Mouse (Mus musculus) midbrain, embryonic 13.5 days (tissue): ENCODE results near the gene Arhgef2. TPM values are rescaled to one million over a fixed set of nuclear protein-coding genes. Genes with fewer than 3 reads are reported as not detected.
"Not testable (repeated sequence)": the region's sequence is repeated elsewhere in the genome, so short reads cannot be mapped to it uniquely, and the experiment has no call there.

ENCODE experiments used
- ATAC-seq: fragments of 200-750 bp; cut with Nextera tagmentation; 2 replicates; pipeline ENCODE4 v1.8.0; 2017; ENCODE audit warnings: mild to moderate bottlenecking, moderate TSS enrichment, moderate library complexity
- H3K27ac ChIP-seq: fragments of 300-500 bp; sonication (generic); 2 replicates; pipeline ENCODE4 v1.5.1; 2015; ENCODE audit warnings: inconsistent platforms, mild to moderate bottlenecking, moderate library complexity
- H3K27me3 ChIP-seq: fragments of 300-500 bp; sonication (generic); 2 replicates; pipeline ENCODE4 v1.6.1; 2015; ENCODE audit warnings: mild to moderate bottlenecking, inconsistent platforms
- H3K36me3 ChIP-seq: fragments of 300-500 bp; sonication (generic); 2 replicates; pipeline ENCODE4 v1.6.1; 2015; ENCODE audit warnings: mild to moderate bottlenecking, inconsistent platforms
- H3K4me1 ChIP-seq: fragments of 300-500 bp; sonication (generic); replicated peaks from 2 replicates; pipeline ENCODE4 v1.6.1; 2015; ENCODE audit warnings: inconsistent platforms
- H3K4me2 ChIP-seq: fragments of 300-500 bp; sonication (generic); replicated peaks from 2 replicates; pipeline ENCODE4 v1.6.1; 2015; ENCODE audit warnings: moderate library complexity, mild to moderate bottlenecking, inconsistent platforms
- H3K4me3 ChIP-seq: fragments of 300-500 bp; sonication (generic); replicated peaks from 2 replicates; pipeline ENCODE4 v1.5.1; 2015; ENCODE audit warnings: mild to moderate bottlenecking, inconsistent platforms
- H3K9ac ChIP-seq: fragments of 300-500 bp; sonication (generic); replicated peaks from 2 replicates; pipeline ENCODE4 v1.6.1; 2015; ENCODE audit warnings: mild to moderate bottlenecking, inconsistent platforms
- H3K9me3 ChIP-seq: fragments of 300-500 bp; sonication (generic); 2 replicates; pipeline ENCODE4 v1.6.1; 2016; ENCODE audit warnings: mild to moderate bottlenecking, inconsistent platforms
- WGBS: fragments of 180-500 bp; shearing (Covaris S2); methylation state at CpG from one replicate; pipeline ENCODE4 v1.1.7; 2015; 5-methylcytosine and 5-hydroxymethylcytosine counted together
- polyA plus RNA-seq: library from polyadenylated mRNA; unstranded; fragments of >200 nt; fragmentation: Nextera tagmentation; extraction: Ambion mirVana; gene quantifications from 2 replicates; pipeline ENCODE4 v1.2.1, GENCODE M21; 2015

The Arhgef2 gene
- polyA plus RNA-seq = 163 and 175 TPM in 2 replicates

DNA sequence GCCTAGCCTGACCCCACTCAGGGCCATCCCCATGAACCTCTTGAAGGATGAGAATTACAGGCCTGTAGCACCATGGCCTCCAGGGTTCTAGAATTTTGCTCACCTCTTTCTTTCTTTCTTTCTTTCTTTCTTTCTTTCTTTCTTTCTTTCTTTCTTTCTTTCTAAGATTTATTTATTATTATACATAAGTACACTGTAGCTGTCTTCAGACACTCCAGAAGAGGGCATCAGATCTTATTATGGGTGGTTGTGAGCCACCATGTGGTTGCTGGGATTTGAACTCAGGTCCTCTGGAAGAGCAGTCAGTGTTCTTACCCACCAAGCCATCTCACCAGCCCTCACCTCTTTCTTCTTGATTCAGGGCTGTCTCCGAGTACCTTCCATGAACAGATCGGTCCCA lies at the start of gene Arhgef2:
Gene Arhgef2 (plus strand): TSS at position 301 of the 400 bp plus-strand sequence.
- peaks cover 11% of the 10 kb centered on the region for H3K4me1 ChIP-seq
- H3K27me3 ChIP-seq, ATAC-seq, H3K36me3 ChIP-seq, H3K27ac ChIP-seq, H3K4me3 ChIP-seq, H3K9me3 ChIP-seq, H3K9ac ChIP-seq: not testable (repeated sequence)
- WGBS = 90% methylated on average over 2 of the region's 2 CpGs
- H3K4me2 ChIP-seq = peak within 1 kb of the TSS; percentile 57

GRCm38 (mm10) chr3:88556616-88557015 lies 49.1 kb upstream of the Arhgef2 start:
- peaks cover 63% of the 10 kb centered on the region for H3K36me3 ChIP-seq
- no peak for ATAC-seq
- H3K9ac ChIP-seq = no peak overlapping the region
- no peaks in the 10 kb centered on the region for H3K27me3 ChIP-seq
- no peaks in the 10 kb centered on the region for H3K9me3 ChIP-seq
- no peak overlapping the region for H3K4me2 ChIP-seq
- no peak overlapping the region for H3K27ac ChIP-seq
- H3K4me3 ChIP-seq = no peak overlapping the region
- 92% methylated on average over 8 of the region's 8 CpGs for WGBS
- peaks cover 30% of the 10 kb centered on the region for H3K4me1 ChIP-seq

DNA sequence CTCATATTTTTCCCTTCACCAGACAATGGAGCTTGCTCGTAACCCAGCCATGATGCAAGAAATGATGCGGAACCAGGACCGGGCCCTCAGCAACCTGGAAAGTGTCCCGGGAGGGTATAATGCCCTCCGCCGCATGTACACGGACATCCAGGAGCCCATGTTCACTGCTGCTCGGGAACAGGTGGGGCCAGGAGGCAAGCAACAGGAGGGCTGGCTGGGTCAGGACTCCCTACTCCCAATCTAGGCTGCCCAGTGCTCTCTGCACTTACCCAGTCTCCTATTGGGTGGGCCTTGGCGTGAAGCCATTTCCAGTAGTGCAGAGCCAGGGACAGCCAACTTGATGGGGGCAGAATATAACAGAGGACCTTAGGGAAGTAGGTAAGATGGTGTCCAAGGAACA lies 46.2 kb upstream of the Arhgef2 start:
- WGBS = 95% methylated on average over 9 of the region's 9 CpGs
- no peak overlapping the region for H3K4me2 ChIP-seq
- H3K36me3 ChIP-seq = peaks cover 92% of the 10 kb centered on the region

DNA sequence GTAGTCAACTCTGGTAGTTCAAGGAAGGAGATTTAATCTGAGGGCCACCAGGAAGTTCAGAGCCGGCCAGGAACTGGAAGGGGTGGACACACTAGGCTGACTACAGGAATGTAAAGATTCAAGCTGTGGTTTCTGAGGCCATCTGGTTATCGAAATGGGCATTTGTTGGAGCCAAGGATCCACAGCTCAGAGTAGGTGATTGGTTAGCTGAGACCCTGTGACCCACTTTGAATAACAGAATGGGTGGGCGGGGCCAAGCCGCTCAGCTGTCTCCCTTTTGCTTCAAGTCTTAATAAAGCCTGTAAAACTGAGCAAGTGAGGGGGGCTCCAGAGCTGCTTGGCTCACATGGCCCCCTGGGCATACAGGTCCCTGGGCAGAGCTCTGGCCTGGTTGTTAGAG lies 43.8 kb upstream of the Arhgef2 start:
- H3K36me3 ChIP-seq = peaks cover 97% of the 10 kb centered on the region
- no peak overlapping the region for H3K4me2 ChIP-seq
- 68% methylated on average over 4 of the region's 4 CpGs for WGBS
- peaks cover 5% of the 10 kb centered on the region for H3K4me1 ChIP-seq
- ATAC-seq = no peak
- no peaks in the 10 kb centered on the region for H3K27me3 ChIP-seq
- no peak overlapping the region for H3K4me3 ChIP-seq
- no peak overlapping the region for H3K9ac ChIP-seq
- H3K9me3 ChIP-seq = no peaks in the 10 kb centered on the region
- H3K27ac ChIP-seq = no peak overlapping the region

More for the DNA sequence above, 46.2 kb upstream of the Arhgef2 start:
- Histone ChIP-seq H3K27ac (no peak overlapping the region), H3K4me1 (peaks cover 23% of the 10 kb centered on the region), H3K9me3 (no peaks in the 10 kb centered on the region), H3K9ac (no peak overlapping the region), H3K4me3 (no peak overlapping the region), H3K27me3 (no peaks in the 10 kb centered on the region)
- ATAC-seq = no peak

GRCm38 (mm10) chr3:88563442-88563841 lies 42.3 kb upstream of the Arhgef2 start:
- H3K36me3 ChIP-seq = peaks cover 98% of the 10 kb centered on the region
- no peak overlapping the region for H3K4me3 ChIP-seq
- no peak for ATAC-seq
- H3K9me3 ChIP-seq = no peaks in the 10 kb centered on the region
- no peak overlapping the region for H3K27ac ChIP-seq
- peaks cover 5% of the 10 kb centered on the region for H3K4me1 ChIP-seq
- H3K27me3 ChIP-seq = no peaks in the 10 kb centered on the region
- WGBS = 64% methylated on average over 4 of the region's 4 CpGs
- no peak overlapping the region for H3K4me2 ChIP-seq
- H3K9ac ChIP-seq = no peak overlapping the region

DNA sequence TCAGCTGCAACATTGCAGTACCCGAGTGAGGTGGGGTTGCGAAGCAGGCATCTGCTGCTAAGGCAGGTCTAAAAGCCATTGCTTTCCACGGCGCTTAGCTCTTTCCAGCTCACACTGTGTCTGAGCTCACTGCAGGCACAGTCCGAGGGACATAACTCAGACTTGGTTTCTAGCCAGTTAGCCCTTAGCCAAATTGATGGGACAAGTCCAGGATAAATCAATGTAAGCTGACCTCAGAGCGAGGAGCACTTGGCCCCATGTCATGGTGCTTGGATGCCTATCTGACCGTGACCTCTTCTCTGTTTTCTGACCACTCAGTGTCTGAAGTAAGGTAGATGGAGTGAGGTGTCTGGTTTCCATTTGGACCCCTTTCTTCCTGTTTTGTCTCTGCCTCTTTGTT lies 41.8 kb upstream of the Arhgef2 start:
- Histone ChIP-seq H3K27ac (no peak overlapping the region), H3K9ac (no peak overlapping the region), H3K36me3 (peaks cover 98% of the 10 kb centered on the region), H3K4me2 (no peak overlapping the region), H3K27me3 (no peaks in the 10 kb centered on the region), H3K4me1 (peaks cover 5% of the 10 kb centered on the region), H3K4me3 (no peak overlapping the region), H3K9me3 (no peaks in the 10 kb centered on the region)
- WGBS = 81% methylated on average over 7 of the region's 7 CpGs
- no peak for ATAC-seq

- H3K9me3 ChIP-seq = no peaks in the 10 kb centered on the region
- peaks cover 5% of the 10 kb centered on the region for H3K4me1 ChIP-seq
- WGBS = 91% methylated on average over 3 of the region's 3 CpGs
- no peak overlapping the region for H3K27ac ChIP-seq
- no peak overlapping the region for H3K9ac ChIP-seq
- no peak for ATAC-seq
- no peaks in the 10 kb centered on the region for H3K27me3 ChIP-seq
- H3K4me2 ChIP-seq = no peak overlapping the region
- peaks cover 92% of the 10 kb centered on the region for H3K36me3 ChIP-seq
- H3K4me3 ChIP-seq = no peak overlapping the region
Observed at GRCm38 (mm10) chr3:88566116-88566515, 39.6 kb upstream of the Arhgef2 start.

DNA sequence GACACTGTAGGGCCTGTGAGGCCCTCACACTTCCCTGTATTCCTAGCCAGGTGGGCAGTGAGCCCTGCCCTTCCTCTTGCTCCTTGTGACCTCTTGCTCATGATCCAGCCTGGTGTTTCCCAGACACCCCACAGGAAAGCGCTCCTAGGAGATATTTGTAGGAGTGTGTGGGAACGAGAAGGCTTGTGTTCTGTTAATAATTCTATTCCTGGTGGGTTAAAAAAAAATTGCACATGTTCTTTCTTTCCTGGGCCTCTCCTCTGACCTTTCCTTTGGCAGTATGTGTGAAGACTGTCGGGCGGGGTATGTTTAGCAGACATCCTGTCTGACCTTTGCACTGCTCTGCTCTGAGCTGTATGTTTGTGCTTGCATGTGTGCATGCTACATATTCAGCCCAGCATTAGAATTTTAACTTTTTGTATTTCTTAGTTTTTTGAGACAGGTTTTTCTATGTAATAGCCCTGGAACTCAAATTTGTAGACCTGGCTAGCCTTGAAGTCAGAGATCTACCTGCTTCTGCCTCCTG lies 39.2 kb upstream of the Arhgef2 start:
- 97% methylated on average over 4 of the region's 4 CpGs for WGBS
- no peak for ATAC-seq
- Histone ChIP-seq H3K4me3 (no peak overlapping the region), H3K4me2 (no peak overlapping the region), H3K27me3 (no peaks in the 10 kb centered on the region), H3K9ac (no peak overlapping the region), H3K27ac (no peak overlapping the region), H3K4me1 (peaks cover 5% of the 10 kb centered on the region), H3K9me3 (no peaks in the 10 kb centered on the region), H3K36me3 (peaks cover 87% of the 10 kb centered on the region)

- no peak overlapping the region for H3K9ac ChIP-seq
Observed at GRCm38 (mm10) chr3:88567892-88568291, 37.9 kb upstream of the Arhgef2 start.

DNA sequence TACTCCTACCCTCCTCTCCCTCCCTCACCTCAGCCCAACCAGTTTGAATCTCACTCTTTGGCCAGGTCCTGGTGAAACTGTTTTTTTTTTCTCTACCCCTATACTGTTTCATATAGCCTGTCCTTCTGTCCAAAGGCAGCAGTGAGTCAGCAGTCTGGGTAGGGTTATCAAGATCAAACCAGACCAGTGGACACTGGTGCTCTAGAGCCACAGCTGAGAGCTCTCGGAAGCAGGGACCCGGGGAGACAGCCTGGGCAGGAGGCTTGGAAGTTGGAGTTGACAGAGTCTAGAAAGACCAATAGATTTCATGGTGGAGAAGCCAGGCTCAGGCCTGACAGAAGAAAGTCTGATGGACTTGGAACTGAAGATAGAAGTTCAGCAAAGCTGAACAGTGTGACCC lies 37.2 kb upstream of the Arhgef2 start:
- Histone ChIP-seq H3K4me3 (no peak overlapping the region), H3K36me3 (peaks cover 68% of the 10 kb centered on the region), H3K27me3 (no peaks in the 10 kb centered on the region), H3K27ac (no peak overlapping the region), H3K9me3 (no peaks in the 10 kb centered on the region), H3K4me1 (no peaks in the 10 kb centered on the region), H3K9ac (no peak overlapping the region), H3K4me2 (no peak overlapping the region)
- no peak for ATAC-seq
- 97% methylated on average over 2 of the region's 2 CpGs for WGBS

More at GRCm38 (mm10) chr3:88567892-88568291, 37.9 kb upstream of the Arhgef2 start:
- H3K27ac ChIP-seq = no peak overlapping the region
- H3K4me2 ChIP-seq = no peak overlapping the region
- H3K4me3 ChIP-seq = no peak overlapping the region
- H3K4me1 ChIP-seq = no peaks in the 10 kb centered on the region
- H3K9me3 ChIP-seq = no peaks in the 10 kb centered on the region
- H3K27me3 ChIP-seq = no peaks in the 10 kb centered on the region
- ATAC-seq = no peak
- peaks cover 75% of the 10 kb centered on the region for H3K36me3 ChIP-seq
- 98% methylated on average over 6 of the region's 6 CpGs for WGBS

DNA sequence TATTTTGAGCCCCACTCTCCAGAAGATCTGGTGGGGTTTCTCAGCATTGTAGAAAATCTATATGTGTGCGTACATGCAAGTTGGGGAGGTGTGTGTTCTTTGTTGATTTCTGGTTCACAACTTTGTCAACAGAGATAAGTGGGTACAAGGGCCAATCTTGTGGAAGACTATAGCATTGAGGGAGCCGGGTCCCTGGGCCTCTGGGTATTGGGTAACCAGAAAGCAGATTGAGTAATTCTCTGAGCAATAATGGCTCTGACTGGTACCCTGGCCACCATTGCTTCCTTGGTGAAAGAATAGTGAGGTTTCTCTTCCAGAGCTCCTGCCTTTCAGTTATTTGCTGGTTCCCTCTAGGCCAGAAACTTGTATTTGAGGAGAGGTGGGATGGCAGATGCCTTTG lies 36.7 kb upstream of the Arhgef2 start:
- Histone ChIP-seq H3K36me3 (peaks cover 63% of the 10 kb centered on the region), H3K4me1 (no peaks in the 10 kb centered on the region), H3K27ac (no peak overlapping the region), H3K4me2 (no peak overlapping the region), H3K27me3 (no peaks in the 10 kb centered on the region), H3K9ac (no peak overlapping the region), H3K4me3 (no peak overlapping the region), H3K9me3 (no peaks in the 10 kb centered on the region)
- WGBS = 93% methylated on average over 2 of the region's 2 CpGs
- ATAC-seq = no peak

DNA sequence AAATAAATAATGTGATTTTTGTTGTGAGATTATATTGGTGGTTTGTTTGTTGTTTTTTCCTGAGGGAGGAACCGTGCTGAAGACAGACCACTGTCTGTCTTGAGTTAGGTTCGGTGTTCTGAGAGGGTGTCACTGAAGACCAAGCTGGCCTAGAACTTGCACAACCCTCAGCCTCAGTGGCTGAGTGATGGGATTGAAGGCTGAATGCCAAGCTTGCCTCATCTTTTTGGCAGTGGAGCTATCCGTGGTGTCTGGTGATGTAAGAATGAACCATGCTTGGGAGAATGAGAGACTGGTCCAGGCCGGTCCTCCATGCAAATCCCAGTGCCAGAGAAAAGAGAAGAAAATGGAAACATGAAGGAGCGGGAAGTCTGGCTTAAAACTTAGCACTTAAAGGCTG lies 36.1 kb upstream of the Arhgef2 start:
- H3K9ac ChIP-seq = no peak overlapping the region
- no peaks in the 10 kb centered on the region for H3K9me3 ChIP-seq
- ATAC-seq = no peak
- WGBS = 95% methylated on average over 5 of the region's 5 CpGs
- H3K4me3 ChIP-seq = no peak overlapping the region
- H3K4me2 ChIP-seq = no peak overlapping the region
- H3K36me3 ChIP-seq = peaks cover 57% of the 10 kb centered on the region
- H3K27ac ChIP-seq = no peak overlapping the region
- no peaks in the 10 kb centered on the region for H3K27me3 ChIP-seq
- no peaks in the 10 kb centered on the region for H3K4me1 ChIP-seq

- Histone ChIP-seq H3K4me1 (no peaks in the 10 kb centered on the region), H3K9me3 (no peaks in the 10 kb centered on the region), H3K27ac (no peak overlapping the region), H3K9ac (no peak overlapping the region), H3K4me3 (no peak overlapping the region), H3K36me3 (peaks cover 51% of the 10 kb centered on the region), H3K27me3 (no peaks in the 10 kb centered on the region), H3K4me2 (no peak overlapping the region)
- WGBS = 94% methylated on average over 10 of the region's 10 CpGs
- ATAC-seq = no peak
Observed at GRCm38 (mm10) chr3:88570341-88570740, 35.4 kb upstream of the Arhgef2 start.
